Mouse (Mus musculus) skeletal muscle tissue, adult 2 months (tissue): ENCODE data around the gene Arid4a.
"Not testable (repeated sequence)": the region's sequence is repeated elsewhere in the genome, so short reads cannot be mapped to it uniquely, and the experiment has no call there.

Experiments
- DNase-seq: peaks from one replicate; pipeline ENCODE4 v3.0.0-alpha.2; 2012; ENCODE audit warnings: low read depth, low spot score

The Arid4a gene

DNA sequence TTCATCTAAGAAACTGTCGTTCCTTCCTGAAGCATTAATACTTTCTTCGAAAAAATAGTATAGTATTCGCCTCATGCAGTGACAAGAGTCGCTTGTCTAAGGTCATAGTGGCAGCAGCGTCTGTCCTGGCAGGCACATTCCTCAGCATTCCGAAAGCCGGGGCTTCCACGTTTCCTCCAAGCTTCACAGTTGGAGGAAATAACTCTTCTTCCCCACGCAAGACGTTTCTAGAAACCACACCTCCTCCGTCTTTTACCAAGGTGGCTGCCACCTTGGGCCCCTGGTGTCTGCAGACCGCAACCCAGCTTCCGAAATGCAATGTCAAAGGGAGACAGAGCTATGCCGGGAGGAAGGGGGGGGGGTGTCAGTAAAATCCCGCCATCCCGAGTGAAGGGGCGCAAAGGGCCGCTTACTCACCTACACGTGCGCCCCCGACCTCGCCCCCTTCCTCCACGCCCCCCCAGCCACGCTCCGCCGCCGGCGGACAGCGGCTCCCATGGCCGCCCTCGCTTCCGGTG, 886 bp upstream of the Arid4a start:
- no peak for DNase-seq

DNA sequence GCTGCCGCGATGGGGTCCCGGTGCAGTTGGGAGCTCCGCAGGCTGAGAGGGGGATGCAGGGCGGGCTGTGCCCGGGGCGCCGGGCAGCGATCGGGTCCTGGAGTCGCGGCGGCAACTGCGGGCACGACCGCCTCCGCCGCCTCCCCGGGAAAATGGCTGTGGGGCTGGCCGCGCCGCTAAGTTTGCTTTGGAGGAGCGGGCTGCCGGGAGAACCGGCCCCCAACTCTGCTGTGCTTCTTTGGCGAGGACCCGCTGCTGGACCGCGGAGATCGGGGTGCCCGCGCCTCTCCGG, 367 bp downstream of the Arid4a start:
- no peak for DNase-seq

DNA sequence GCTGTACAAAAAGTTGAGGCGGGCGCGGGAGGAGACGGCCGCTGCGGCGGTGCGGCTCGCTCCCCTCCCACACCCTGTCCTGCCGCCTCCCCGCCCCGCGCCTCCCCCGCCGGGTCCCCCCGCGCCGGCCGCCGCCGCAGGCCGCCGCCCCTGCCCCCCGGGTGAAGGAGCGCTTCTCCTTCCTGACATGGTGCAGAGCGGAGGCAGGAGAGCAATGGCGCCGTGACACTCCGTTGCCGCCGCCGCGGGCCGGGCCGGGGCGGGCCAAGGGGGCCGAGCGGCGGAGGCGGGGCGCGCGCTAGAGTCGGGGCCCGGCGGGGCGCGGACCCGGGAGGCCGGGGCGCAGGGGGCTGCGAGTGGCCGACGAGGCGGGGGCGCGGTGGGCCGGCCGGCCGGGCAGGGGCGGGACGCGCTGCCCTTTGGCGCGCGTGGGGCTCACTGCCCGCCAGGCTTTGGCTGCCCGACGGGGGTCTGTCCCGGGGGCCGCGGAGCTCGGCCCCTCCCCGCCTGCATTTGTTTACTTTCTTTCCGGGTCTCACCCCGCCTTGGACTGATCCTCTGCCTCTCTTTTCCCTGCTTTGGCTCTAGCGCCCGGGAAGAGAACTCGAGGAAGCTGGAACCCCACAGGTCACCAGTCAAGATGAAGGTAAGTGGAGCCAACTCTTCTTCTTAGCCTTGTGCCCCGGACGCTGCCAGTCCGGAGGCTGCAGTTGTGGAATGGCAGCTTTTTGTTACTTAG, 882 bp downstream of the Arid4a start:
- no peak for DNase-seq

DNA sequence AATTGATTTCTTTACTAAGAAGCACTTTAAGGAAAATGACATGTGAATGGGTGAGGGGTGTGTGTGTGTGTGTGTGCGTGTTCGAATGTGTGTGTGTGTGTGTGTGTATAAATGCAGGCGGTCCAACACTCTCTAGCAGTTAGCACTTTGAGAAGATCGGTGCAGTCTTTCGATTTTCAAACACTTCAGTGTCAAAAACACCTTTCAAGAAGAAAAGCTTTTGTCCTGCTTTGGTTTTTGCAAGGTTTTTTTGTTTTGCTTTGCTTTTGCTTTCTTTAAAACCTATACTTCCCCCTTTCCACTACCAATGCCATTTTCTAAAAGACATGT, 1.4 kb downstream of the Arid4a start:
- no peak for DNase-seq

DNA sequence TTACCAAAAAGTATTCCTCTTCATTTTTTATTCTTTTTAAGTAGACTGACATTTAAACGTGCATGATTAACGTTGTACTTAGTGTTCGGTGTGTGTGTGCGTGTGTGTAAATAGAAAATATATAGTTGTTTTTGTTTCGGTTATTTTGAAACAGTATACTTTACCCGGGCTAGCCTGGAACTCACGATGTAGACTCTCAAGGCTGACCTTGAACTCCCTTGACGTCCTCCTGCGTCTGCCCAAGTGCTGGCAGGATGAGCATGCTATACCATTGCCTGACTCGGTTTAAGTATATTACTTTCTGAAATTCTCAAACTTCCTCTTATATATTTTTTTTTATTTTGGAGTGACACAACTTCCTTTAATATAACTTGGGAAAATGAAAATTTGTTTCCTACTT, 2.0 kb downstream of the Arid4a start:
- no peak for DNase-seq

DNA sequence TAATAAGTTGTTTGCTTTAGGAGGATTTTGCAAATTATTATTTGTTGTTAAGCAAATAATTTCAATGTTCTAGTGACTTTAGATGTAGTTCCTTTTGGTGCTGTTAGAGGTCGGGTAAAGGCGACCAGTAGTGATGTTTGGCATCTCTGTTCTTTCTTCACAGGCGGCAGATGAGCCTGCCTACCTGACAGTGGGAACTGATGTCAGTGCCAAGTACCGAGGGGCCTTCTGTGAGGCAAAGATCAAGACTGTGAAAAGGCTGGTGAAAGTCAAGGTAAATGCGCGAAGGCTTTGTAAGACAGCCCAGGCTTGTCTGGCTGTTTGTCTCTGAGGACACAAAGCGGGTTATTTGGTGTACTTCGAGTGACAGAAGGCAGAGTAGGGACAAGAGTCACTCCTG, 3.4 kb downstream of the Arid4a start:
- no peak for DNase-seq

DNA sequence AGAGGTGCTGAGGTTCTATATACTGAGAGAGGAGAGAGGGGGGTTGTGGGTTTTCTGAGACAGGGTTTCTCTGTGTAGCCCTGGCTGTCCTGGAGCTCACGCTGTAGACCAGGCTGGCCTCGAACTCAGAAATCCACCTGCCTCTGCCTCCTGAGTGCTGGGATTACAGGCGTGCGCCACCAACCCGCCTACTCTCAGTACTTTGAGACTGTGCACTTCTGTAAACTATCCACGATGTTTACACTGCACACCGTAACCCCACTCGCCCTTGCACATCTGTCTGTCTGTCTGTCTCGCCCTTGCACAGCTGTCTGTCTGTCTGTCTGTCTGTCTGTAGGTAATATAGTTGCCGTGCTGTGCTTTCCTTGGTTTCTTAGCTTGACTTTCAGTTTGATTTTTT, 8.6 kb downstream of the Arid4a start:
- no peak for DNase-seq

DNA sequence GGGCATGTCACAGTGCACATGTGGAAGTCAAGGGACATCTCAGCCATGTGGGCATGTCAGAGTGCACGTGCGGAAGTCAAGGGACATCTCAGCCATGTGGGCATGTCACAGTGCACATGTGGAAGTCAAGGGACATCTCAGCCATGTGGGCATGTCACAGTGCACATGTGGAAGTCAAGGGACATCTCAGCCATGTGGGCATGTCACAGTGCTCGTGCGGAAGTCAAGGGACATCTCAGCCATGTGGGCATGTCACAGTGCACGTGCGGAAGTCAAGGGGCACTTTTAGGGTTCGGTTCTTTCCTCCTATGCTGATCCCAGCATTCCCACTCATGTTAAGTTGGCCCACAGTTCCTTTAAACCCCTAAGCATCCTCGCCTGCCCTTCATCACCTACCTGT, 12.5 kb downstream of the Arid4a start:
- not testable (repeated sequence) for DNase-seq

DNA sequence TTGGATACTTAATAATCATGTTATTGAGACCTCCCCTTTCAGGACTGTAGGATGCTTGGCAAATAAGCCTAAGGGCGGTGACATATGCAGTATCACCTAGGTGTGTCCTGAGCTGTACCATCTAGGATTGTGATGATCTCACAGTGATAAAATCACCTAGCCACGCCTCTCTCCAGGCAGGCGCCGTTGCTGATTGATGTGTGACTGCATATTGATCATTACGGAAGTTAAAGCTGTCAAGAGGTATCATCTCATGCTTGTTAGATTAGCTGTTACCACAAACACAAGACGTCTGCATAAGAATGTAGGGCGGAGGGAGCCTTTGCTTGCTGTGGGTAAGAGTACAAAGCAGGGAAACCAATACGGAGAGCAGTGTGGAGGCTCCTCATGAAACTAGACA, 14.5 kb downstream of the Arid4a start:
- no peak for DNase-seq

DNA sequence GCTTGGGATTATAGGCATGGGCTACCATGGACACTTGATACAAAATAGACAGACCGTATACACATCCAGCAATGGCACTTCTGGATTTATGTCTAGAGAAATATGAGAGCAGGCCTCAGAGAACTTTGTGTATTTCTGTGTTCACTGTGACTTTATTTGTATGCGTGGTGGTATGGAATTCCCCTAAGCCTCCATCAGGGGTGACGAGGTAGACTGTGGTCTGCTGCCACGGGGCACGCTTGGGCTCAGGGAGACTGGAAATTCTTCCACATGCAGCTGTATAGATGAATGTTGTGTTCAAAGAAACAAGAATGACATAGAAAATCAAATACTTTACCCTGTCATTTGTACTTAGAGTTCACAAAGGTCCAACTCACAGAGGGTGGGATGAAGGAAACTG, 14.9 kb downstream of the Arid4a start:
- no peak for DNase-seq

DNA sequence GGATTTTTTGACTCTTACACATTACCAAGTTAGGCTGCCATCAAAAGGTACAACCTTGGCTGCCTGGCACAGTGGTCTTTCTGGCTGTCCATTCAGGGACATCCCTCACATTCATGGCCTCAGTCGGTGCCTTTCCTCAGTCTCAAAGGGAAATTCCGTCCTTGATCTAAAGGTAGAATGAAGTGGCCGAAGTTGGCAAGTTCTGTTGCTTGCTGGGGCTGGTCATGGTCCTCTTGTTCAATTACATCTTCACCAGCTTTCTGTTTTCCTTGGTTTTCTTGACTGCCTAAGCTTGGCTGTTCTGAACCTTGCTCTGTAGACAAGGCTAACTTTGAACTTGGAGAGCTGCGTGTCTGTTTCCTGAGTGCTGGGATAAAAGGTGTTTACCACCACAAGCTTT, 20.0 kb downstream of the Arid4a start:
- no peak for DNase-seq

DNA sequence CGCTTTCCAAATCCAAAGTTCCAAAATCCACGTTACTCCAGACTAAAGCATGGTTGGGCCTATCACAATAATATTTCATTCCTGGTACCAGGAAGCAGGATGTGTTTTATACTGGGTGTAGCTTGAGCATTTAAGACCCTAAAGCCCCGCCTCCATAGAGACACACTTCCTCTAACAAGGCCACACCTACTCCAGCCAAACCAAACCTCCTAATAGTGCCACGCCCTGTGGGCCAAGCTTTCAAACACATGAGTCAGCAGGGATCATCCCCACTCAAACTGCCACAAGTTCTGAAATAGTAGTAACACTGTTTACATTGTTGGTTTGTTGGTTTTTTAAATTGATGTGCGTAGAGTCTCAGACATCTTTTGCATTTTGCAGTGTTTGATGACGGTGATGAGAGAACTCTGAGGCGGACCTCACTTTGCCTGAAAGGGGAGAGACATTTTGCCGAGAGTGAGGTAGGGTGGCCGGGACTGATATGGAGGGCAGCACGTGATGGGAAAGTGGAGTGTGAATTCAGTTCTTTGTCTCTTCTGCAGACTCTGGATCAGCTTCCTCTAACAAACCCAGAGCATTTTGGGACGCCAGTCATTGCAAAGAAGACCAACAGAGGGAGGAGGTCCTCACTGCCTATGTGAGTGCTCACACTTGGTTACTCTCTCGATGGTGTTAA, 21.1 kb downstream of the Arid4a start:
- no peak for DNase-seq

DNA sequence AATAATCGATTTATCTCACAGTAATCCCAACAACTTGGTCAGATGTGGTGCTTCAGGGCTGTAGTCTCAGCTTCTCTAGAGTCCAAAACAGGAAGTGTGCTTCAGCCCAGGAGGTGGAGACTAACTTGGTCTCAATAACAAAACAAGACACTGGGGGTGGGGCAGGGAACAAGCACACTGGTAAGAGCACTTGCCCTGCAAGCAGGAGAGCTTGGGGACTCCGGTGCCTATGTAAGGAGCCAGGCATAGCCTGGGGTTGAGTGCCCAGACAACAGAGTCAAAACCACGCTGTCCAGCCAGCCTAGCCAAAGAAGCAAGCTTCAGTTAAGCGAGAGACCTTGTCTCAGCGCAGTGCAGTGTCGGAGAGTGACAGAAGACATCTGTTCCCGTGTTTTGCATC, 24.7 kb downstream of the Arid4a start:
- peak; percentile 30 for DNase-seq

DNA sequence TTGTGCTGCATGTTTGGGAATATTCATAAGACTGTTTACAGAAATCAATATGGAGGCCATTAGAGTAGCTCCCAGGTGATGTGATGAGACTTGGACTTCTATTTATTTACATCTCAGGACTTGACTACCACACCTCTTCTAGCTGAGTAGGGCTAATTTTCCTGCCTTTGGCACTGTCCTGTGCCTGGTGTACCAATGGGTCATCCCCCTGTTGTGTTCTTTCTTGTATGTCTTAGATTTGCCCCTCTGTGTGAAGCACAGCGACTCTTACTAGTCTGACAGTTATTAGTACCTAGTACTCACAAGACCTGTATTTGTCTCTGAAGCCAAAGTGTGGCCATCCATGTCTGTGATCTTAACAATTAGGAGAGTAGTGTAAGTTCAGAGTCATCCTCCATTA, 26.7 kb downstream of the Arid4a start:
- DNase-seq: no peak

DNA sequence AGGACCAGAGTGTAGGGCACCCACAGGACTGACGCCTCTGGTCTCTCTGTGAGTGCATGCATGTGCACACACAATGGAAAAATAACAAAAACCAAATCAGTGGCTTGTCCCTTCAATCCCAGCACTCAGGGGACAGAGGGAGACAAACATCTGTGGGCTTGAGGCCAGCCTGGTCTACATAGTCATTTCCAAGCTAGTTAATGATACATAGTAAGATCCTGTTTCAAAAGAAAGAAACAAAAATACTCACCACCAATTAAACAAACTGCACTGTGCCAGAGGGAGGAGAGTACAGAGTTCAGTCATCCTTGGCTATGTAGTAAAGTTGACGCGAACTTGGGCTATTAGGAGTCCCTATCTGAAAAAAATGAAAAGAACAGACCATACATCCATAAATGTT, 27.8 kb downstream of the Arid4a start:
- no peak for DNase-seq

DNA sequence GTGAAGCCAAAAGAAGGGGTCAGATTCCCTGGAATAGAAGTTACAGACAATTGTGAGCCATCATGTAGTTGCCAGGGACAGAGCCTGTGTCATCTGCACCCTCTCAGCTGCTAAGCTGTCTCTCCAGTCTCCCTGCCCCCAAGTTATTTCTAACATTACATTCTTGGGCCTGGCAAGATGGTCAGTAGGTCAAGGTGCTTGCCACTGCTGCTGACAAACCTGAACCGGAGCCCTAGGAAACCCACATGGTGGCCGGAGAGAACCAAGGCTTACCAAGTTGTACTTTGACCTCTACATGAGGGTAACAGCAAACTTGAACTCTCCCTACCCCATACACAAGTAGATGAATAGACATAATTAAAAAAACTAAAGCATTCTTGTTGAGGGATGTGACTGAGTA, 28.7 kb downstream of the Arid4a start:
- DNase-seq: no peak

DNA sequence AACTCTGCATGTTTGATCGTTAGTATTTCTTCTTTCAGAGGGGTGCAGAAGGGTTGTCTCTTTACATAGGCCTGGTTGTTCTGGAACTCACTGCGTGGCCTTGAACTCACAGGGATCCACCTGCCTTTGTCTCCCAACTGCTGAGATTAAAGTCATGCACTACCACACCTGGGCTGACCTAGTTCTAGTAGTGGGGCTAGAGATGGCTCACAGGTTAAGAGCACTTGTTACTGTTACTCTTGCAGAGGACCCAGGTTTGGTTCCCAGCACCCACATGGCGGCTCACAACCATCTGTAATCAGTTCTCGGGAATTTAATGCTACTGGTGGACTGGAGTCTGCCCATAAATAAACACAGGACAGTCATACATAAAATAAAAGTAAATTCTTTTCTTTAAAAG, 30.7 kb downstream of the Arid4a start:
- no peak for DNase-seq

DNA sequence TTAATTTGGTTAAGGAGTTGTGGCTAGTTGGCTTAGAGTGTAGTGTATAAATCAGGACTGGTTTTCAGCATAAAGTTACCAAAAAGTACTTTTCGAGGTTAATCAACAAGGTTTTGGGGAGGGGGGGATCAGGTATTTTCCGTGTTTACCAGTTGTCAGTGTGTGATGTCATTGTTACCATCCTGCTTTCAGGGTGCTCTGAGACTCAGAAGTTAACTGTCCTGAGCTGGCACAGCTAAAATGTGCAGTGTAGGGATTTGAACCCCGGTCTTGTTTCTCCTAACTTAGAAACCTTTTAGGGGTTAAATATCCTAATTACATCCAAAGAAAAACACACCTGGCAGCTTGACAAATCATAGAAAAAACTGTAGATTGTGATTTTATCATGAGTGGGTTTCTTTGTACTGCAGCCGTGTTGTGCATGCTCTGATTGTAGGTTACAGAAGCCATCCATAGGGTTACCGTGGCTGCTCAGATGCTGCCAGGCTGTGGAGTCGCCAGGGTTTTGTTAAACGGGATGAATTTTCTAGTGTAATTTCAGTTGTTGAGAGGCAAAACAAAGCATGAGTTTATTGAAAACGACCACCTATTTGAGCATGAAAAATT, 31.8 kb downstream of the Arid4a start:
- DNase-seq: no peak

DNA sequence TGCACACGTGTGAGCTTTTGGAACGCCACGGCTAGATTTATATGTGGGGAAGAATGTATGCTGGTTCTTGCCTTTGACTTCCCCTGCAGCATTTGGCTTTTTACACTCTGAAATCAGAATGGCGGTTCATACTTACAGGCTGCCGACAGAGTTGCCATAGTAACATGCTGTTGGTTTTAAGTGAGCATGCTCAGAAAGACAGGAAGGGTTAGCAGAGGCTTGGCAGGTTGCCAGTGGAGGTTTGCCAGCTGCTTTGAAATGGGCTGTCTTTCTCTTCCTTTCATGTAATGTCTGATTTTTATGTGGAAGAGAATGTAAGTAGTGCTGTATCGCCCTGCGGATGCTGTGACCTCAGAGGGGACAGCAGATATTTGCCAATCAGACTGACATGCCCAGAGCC, 32.3 kb downstream of the Arid4a start:
- peak; percentile 89 for DNase-seq

DNA sequence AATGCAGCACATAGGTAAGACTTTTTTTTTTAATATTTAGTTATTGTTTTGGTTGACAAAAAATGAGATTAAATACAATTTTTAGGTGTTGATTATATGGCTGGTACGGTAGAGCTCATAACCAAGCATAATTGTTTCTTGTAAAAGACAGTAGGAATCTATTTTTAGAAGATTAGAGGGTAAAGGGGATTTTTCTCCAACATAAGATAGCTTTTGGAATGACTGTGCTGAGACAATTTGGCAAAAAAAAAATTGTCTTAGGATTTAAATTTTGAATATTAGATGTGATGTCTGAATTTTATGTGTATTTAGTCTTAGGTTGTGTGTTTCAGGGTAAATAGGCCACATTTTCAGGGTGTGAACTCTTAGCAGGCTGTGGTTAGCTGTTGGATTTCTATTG, 32.8 kb downstream of the Arid4a start:
- DNase-seq: no peak

DNA sequence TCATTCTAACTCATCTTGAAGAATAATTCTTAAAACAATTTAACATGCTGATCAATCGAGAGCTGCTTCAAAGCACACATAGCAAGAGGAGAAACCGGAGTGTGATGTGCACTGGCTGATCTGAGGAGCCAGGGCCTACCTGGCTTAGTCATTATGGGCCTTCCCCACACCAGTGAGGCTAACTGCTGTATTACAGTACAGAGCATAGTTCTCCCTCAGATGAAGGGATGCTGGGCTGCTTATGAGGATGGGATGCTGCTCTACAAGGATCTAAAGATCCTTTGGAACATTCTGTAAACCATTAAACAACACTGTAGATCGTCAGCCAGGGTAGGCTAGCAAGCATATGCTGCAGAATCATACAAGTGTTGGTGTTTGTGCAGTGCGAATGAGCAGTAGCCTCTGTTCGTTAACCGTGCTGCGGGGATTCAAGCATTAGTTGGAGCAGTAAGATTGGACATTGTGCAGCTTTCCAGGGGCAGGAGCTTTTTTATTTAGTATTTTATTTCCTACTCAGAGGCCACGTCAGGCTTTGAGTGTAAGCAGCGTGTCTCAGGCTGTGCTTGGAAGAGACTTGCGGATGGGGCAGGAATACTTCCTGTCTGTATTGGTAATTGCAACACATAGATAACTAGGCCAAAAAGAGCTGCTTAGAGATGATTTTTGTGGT, 33.9 kb downstream of the Arid4a start:
- no peak for DNase-seq

DNA sequence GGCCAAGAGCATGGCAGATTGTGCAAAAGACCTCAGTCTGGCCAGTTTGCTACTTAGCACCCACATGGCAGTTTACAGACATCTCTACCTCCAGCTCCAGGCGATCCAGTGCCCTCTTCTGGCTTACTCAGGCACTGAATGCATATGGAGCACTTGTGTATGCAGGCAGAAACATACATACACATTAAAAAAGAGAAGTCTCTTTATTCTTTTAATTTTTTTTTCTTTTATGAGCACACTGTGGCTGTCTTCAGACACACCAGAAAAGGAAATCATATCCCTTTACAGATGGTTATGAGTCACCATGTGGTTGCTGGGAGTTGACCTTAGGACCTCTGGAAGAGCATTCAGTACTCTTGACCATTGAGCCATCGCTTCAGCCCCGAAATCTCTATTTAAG, 35.3 kb downstream of the Arid4a start:
- peak; percentile 27 for DNase-seq
